Mouse (Mus musculus): ENCODE results near the gene Nedd9.

DNA sequence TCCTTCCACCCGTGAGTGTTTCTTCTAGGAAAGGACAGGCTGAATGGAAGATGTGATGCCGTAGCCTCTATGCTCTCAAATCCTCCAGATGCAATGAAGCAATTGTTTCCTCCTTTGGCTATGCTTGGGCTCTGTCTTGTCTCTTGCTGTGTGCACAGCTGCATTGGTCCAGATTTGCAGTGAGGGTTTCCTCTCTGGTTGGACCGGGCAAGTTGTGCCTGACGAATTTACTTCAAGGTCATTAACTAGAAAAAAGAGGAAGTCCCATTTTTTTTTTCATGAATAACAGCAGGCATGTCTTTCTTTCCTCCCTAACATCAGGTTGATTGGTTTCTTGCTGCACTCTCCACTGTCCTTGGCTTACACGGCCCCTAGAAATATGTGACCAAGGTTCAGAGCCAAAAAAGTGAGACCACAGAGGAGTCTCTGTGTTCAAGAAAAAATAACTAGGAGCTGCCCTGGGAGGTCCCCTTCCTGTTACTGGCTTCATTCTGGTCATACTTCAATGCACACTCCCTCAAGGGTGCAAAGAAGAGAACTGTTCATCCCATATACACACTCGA, 84.6 kb downstream of the Nedd9 start:
- no peak for TF ChIP-seq CTCF (conservative IDR thresholded peaks at IDR 0.05; ENCODE audit: insufficient read depth, insufficient read length, low read depth, low read length)
- TF ChIP-seq POLR2A (IDR thresholded peaks at IDR 0.05; ENCODE audit: low read depth, low read length): no peak

Data from kidney, adult 2 months (tissue).